Mouse (Mus musculus) MEL (cell line): ENCODE measurements around the gene Fastkd5. TPM values are rescaled to one million over a fixed set of nuclear protein-coding genes. Genes with fewer than 3 reads are reported as not detected.

Experiments used
- DNase-seq: peaks from one replicate; pipeline ENCODE4 v3.0.0; 2011; ENCODE audit warnings: low read depth, low spot score
- H3K27ac ChIP-seq: 2 replicates; pipeline ENCODE4 v1.5.1; 2012; ENCODE audit warnings: low read depth, mild to moderate bottlenecking, control low read depth, low read length, moderate library complexity; ENCODE audit not compliant: control insufficient read depth
- H3K27me3 ChIP-seq, 2 experiments: fragments of 150-350 bp in 1 of 2; sonication (generic) in 1 of 2; 2 replicates each; pipeline ENCODE4 v1.6.1; 2012; ENCODE audit warnings: low read length in 2 of 2, mild to moderate bottlenecking in 2 of 2, improper control_type of control experiment in 1 of 2, moderate library complexity in 1 of 2; ENCODE audit not compliant: insufficient read depth in 2 of 2, control insufficient read depth in 1 of 2
- H3K36me3 ChIP-seq, 2 experiments: 2 replicates each; pipeline ENCODE4 v1.6.1; 2012 to 2014; ENCODE audit warnings: low read length in 2 of 2, improper control_type of control experiment in 1 of 2, inconsistent platforms in 1 of 2, mild to moderate bottlenecking in 1 of 2; ENCODE audit not compliant: insufficient read depth in 2 of 2, control insufficient read depth in 1 of 2
- H3K4me1 ChIP-seq, 2 experiments: fragments of 150-350 bp in 1 of 2; sonication (generic) in 1 of 2; 2 replicates each; pipeline ENCODE4 v1.6.1; 2012; ENCODE audit warnings: low read length in 2 of 2, improper control_type of control experiment in 1 of 2, mild to moderate bottlenecking in 1 of 2; ENCODE audit not compliant: insufficient read depth in 2 of 2, control insufficient read depth in 1 of 2
- H3K4me3 ChIP-seq, 2 experiments: fragments of 150-350 bp in 1 of 2; sonication (generic) in 1 of 2; 2 replicates each; pipeline ENCODE4 v1.5.1; 2012; ENCODE audit warnings: low read depth in 2 of 2, low read length in 2 of 2, mild to moderate bottlenecking in 2 of 2, moderate library complexity in 2 of 2, control low read depth in 1 of 2, improper control_type of control experiment in 1 of 2; ENCODE audit not compliant: control insufficient read depth in 1 of 2, insufficient read depth in 1 of 2
- H3K79me2 ChIP-seq: 2 replicates; pipeline ENCODE4 v1.6.1; 2012; ENCODE audit warnings: mild to moderate bottlenecking, low read length, moderate library complexity; ENCODE audit not compliant: control insufficient read depth, poor library complexity, insufficient read depth
- H3K9ac ChIP-seq: 2 replicates; pipeline ENCODE4 v1.6.1; 2012; ENCODE audit warnings: low read depth, mild to moderate bottlenecking, control low read depth, low read length, moderate library complexity; ENCODE audit not compliant: control insufficient read depth, poor library complexity, severe bottlenecking
- H3K9me3 ChIP-seq: fragments of 150-350 bp; sonication (generic); replicated peaks from 2 replicates; pipeline ENCODE4 v1.6.1; 2012; ENCODE audit warnings: mild to moderate bottlenecking, low read length, improper control_type of control experiment, moderate library complexity; ENCODE audit not compliant: insufficient read depth
- CHD1 ChIP-seq: IDR thresholded peaks from 2 replicates; pipeline ENCODE4 v1.6.1; 2012; ENCODE audit warnings: low read depth, mild to moderate bottlenecking, inconsistent platforms, low read length, improper control_type of control experiment
- CHD2 ChIP-seq: IDR thresholded peaks from 2 replicates; pipeline ENCODE4 v1.6.1; 2011; ENCODE audit warnings: low read length, improper control_type of control experiment
- ELF1 ChIP-seq: IDR thresholded peaks from 2 replicates; pipeline ENCODE4 v1.6.1; 2014; ENCODE audit warnings: low read depth, mild to moderate bottlenecking, inconsistent platforms, low read length, improper control_type of control experiment, moderate library complexity
- ETS1 ChIP-seq: IDR thresholded peaks from 2 replicates; pipeline ENCODE4 v1.6.1; 2012; ENCODE audit warnings: low read depth, mild to moderate bottlenecking, inconsistent platforms, low read length, improper control_type of control experiment, moderate library complexity
- GATA1 ChIP-seq: IDR thresholded peaks from 2 replicates; pipeline ENCODE4 v1.6.1; 2011; ENCODE audit warnings: low read depth, low read length, improper control_type of control experiment
- KAT2A ChIP-seq: conservative IDR thresholded peaks from 2 replicates; pipeline ENCODE4 v1.6.1; 2012; ENCODE audit warnings: low read depth, low read length, improper control_type of control experiment, inconsistent platforms
- MAX ChIP-seq: IDR thresholded peaks from 2 replicates; pipeline ENCODE4 v1.6.1; 2011; ENCODE audit warnings: low read length, improper control_type of control experiment
- MAZ ChIP-seq: IDR thresholded peaks from 2 replicates; pipeline ENCODE4 v1.6.1; 2012; ENCODE audit warnings: low read depth, mild to moderate bottlenecking, inconsistent platforms, low read length, improper control_type of control experiment
- MYC ChIP-seq: IDR thresholded peaks from 2 replicates; pipeline ENCODE4 v1.6.1; 2011; ENCODE audit warnings: low read depth, mild to moderate bottlenecking, low read length, improper control_type of control experiment, moderate library complexity
- NELFE ChIP-seq: IDR thresholded peaks from 2 replicates; pipeline ENCODE4 v1.6.1; 2011; ENCODE audit warnings: low read depth, low read length, improper control_type of control experiment
- NRF1 ChIP-seq: IDR thresholded peaks from 2 replicates; pipeline ENCODE4 v1.6.1; 2014; ENCODE audit warnings: low read depth, mild to moderate bottlenecking, inconsistent platforms, low read length, improper control_type of control experiment, moderate library complexity; ENCODE audit not compliant: poor library complexity, insufficient read depth, severe bottlenecking
- POLR2A ChIP-seq, 2 experiments: IDR thresholded peaks; 2 replicates each; pipeline ENCODE4 v1.6.1; 2011 to 2012; ENCODE audit warnings: low read length in 2 of 2, mild to moderate bottlenecking in 2 of 2, control low read depth in 1 of 2, improper control_type of control experiment in 1 of 2, low read depth in 1 of 2, moderate library complexity in 1 of 2; ENCODE audit not compliant: control insufficient read depth in 1 of 2, insufficient read depth in 1 of 2, poor library complexity in 1 of 2
- POLR2AphosphoS2 ChIP-seq: IDR thresholded peaks from 2 replicates; pipeline ENCODE4 v1.6.1; 2011; ENCODE audit warnings: low read length, improper control_type of control experiment
- POLR2AphosphoS5 ChIP-seq: IDR thresholded peaks from 2 replicates; pipeline ENCODE4 v1.6.1; 2012; ENCODE audit warnings: low read depth, borderline replicate concordance, mild to moderate bottlenecking, inconsistent platforms, low read length, moderate library complexity, mixed read lengths
- RAD21 ChIP-seq: IDR thresholded peaks from 2 replicates; pipeline ENCODE4 v1.6.1; 2011; ENCODE audit warnings: mild to moderate bottlenecking, low read depth, low read length, improper control_type of control experiment
- SIN3A ChIP-seq: IDR thresholded peaks from 2 replicates; pipeline ENCODE4 v1.6.1; 2012; ENCODE audit warnings: low read length, improper control_type of control experiment, inconsistent platforms
- SMC3 ChIP-seq: IDR thresholded peaks from 2 replicates; pipeline ENCODE4 v1.6.1; 2011; ENCODE audit warnings: low read depth, low read length, improper control_type of control experiment
- TCF12 ChIP-seq: IDR thresholded peaks from 2 replicates; pipeline ENCODE4 v1.6.1; 2014; ENCODE audit warnings: low read depth, mild to moderate bottlenecking, inconsistent platforms, low read length, improper control_type of control experiment, moderate library complexity
- UBTF ChIP-seq: IDR thresholded peaks from 2 replicates; pipeline ENCODE4 v1.6.1; 2012; ENCODE audit warnings: low read depth, mild to moderate bottlenecking, inconsistent platforms, low read length, improper control_type of control experiment, moderate library complexity, borderline replicate concordance; ENCODE audit not compliant: insufficient read depth
- USF2 ChIP-seq, 2 experiments: IDR thresholded peaks; 2 replicates each; pipeline ENCODE4 v1.6.1; 2011 to 2012; ENCODE audit warnings: improper control_type of control experiment in 2 of 2, low read length in 2 of 2, borderline replicate concordance in 1 of 2, inconsistent platforms in 1 of 2, low read depth in 1 of 2, mild to moderate bottlenecking in 1 of 2; ENCODE audit not compliant: insufficient read depth in 1 of 2
- ZC3H11A ChIP-seq: IDR thresholded peaks from 2 replicates; pipeline ENCODE4 v1.6.1; 2012; ENCODE audit warnings: low read depth, mild to moderate bottlenecking, inconsistent platforms, low read length, improper control_type of control experiment
- ZKSCAN1 ChIP-seq: IDR thresholded peaks from 2 replicates; pipeline ENCODE4 v1.6.1; 2012; ENCODE audit warnings: low read depth, mild to moderate bottlenecking, inconsistent platforms, low read length, improper control_type of control experiment, moderate library complexity
- ZMIZ1 ChIP-seq: IDR thresholded peaks from 2 replicates; pipeline ENCODE4 v1.6.1; 2012; ENCODE audit warnings: low read depth, mild to moderate bottlenecking, inconsistent platforms, low read length, improper control_type of control experiment, moderate library complexity
- polyA plus RNA-seq, 2 experiments: library from polyadenylated mRNA; stranded (reverse) in 1 of 2; unstranded in 1 of 2; fragments of >175 nt in 1 of 2; fragments of >200 nt in 1 of 2; gene quantifications; 2 replicates each; pipeline versions ENCODE4 v1.2.1 to v1.2.4; 2012; ENCODE audit warnings: low replicate concordance in 2 of 2, low read depth in 1 of 2; ENCODE audit not compliant: insufficient read length in 2 of 2, insufficient read depth in 1 of 2, missing spikeins in 1 of 2
- total RNA-seq: library from RNA; depleted of rRNA; stranded (reverse); fragments of 300-350 nt; gene quantifications from 2 replicates; pipeline ENCODE4 v1.2.3, GENCODE M21; 2012

The Fastkd5 gene
- total and polyA plus RNA-seq, 3 experiments: 11.7 to 15.3 TPM; not detected in 1

DNA sequence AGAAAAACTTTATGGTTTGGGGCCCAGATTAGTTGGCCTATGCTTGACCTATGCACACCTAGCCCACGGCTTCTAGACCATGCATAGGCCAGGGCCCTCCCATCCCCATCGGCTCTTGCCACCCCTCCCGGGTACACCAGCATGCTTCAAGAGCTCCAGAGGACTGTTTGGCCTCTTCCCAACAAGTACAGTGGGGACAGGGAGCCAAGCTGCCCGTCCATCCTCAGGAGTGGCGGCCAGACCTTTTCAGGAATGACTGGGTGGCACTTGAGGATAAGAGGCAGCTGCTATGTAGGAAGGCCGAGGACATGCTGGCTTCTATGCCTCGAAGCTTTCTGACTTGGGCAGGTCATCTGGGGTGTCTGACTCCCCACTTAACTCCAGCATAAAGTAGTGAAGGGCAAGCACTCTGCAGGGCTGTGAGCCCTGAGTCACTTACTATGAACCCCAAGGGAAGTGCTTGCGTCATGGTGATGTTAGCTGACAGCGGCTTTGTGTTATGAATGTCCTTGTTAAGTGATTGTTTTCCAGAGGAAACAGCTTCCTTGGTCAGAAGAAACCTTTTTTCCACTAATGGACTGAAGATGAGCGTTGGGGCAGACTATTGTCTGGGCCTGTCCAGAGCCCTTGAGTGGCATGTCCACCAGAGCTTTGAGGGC lies 45.8 kb downstream of the Fastkd5 start:
- H3K27me3 ChIP-seq: no peaks in the 10 kb centered on the region
- H3K9ac ChIP-seq: no peak overlapping the region
- H3K27ac ChIP-seq: no peak overlapping the region
- H3K4me3 ChIP-seq: no peak overlapping the region
- DNase-seq: no peak
- no peaks in the 10 kb centered on the region for H3K79me2 ChIP-seq
- peaks cover 0 to 8% of the 10 kb centered on the region in 2 experiments; a peak in 2 of 4 replicates for H3K36me3 ChIP-seq
- H3K4me1 ChIP-seq: peaks cover 11 to 24% of the 10 kb centered on the region in 2 experiments
- TF ChIP-seq ZMIZ1 (no peak), KAT2A (no peak), POLR2AphosphoS5 (no peak), POLR2A (IDR thresholded peaks at IDR 0.05; ENCODE audit: control insufficient read depth in 1 of 2, insufficient read depth in 1 of 2, low read depth in 1 of 2, low read length in 2 of 2, poor library complexity in 1 of 2) (no peak), NRF1 (no peak), ZC3H11A (no peak), MYC (no peak), CHD2 (no peak), NELFE (no peak), TCF12 (no peak), GATA1 (no peak), ETS1 (no peak)
- H3K9me3 ChIP-seq: no peaks in the 10 kb centered on the region

DNA sequence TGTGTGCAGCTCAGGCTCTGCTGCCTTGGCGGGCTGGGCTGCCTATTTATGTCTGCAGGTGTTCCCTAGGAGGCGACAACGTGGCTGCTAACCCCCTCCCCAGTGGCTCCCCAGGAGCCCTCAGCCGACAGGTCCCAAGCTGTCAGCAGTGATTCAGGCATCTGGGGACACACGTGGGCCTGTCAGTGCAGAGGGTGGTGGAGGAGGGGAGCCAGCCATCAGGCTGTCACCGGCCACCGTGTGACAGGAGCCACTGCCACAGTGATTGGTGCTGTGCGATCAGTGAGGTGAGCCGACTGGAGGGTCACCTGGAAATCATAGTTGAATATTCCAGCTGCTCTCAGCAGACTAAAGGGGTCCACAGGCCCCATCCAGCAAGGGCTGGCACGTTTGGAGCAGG lies 47.3 kb downstream of the Fastkd5 start, which contains the start of gene Avp:
Gene Avp, minus strand, starts transcription at position 3 of the 400 bp plus-strand sequence.
- no peak for TF ChIP-seq ZC3H11A
- TF ChIP-seq RAD21: no peak
- no peak for TF ChIP-seq POLR2AphosphoS5
- TF ChIP-seq ETS1: no peak
- TF ChIP-seq ELF1: no peak
- no peak for TF ChIP-seq ZKSCAN1
- no peak for TF ChIP-seq USF2 (IDR thresholded peaks at IDR 0.05; ENCODE audit: borderline replicate concordance in 1 of 2, insufficient read depth in 1 of 2, low read depth in 1 of 2, low read length in 2 of 2)
- no peak for TF ChIP-seq CHD2
- TF ChIP-seq POLR2A (IDR thresholded peaks at IDR 0.05; ENCODE audit: control insufficient read depth in 1 of 2, insufficient read depth in 1 of 2, low read depth in 1 of 2, low read length in 2 of 2, poor library complexity in 1 of 2): no peak
- no peak for TF ChIP-seq UBTF
- no peak for TF ChIP-seq MAX
- no peak for TF ChIP-seq MAZ
- TF ChIP-seq POLR2AphosphoS2: no peak
- no peak for TF ChIP-seq GATA1
- no peak for TF ChIP-seq SMC3
- no peak for TF ChIP-seq MYC
- no peak for TF ChIP-seq SIN3A
- no peak for TF ChIP-seq CHD1
- Histone ChIP-seq H3K4me1 (peaks cover 0 to 19% of the 10 kb centered on the region in 2 experiments; a peak in 2 of 4 replicates), H3K79me2 (no peaks in the 10 kb centered on the region), H3K27me3 (no peaks in the 10 kb centered on the region), H3K9me3 (no peaks in the 10 kb centered on the region), H3K9ac (no peak within 1 kb of the TSS), H3K36me3 (0 out of 4 replicates have a peak, but pooled peaks cover 0 to 2% of the 10 kb centered on the region in 2 experiments), H3K27ac (no peak within 1 kb of the TSS), H3K4me3 (no peak within 1 kb of the TSS)
- DNase-seq: no peak
